Mouse (Mus musculus) stomach, postnatal 0 days (tissue): ENCODE measurements at regions not wholly inside any gene's neighbourhood (a gene's known extent, or its start where the extent isn't known, plus 50 kb on each side); places are given as distances from the start of the nearest gene placed in this dataset.

Experiments
- CTCF ChIP-seq: IDR thresholded peaks from 2 replicates; pipeline ENCODE4 v1.5.1; 2016; ENCODE audit warnings: antibody characterized with exemption, low read depth, mild to moderate bottlenecking, moderate library complexity
- EP300 ChIP-seq: optimal IDR thresholded peaks from 2 replicates; pipeline ENCODE3; 2016; ENCODE audit warnings: antibody characterized with exemption

GRCm38 (mm10) chr10:20847287-20847686 is 105.1 kb upstream of the Ahi1 start:
- TF ChIP-seq CTCF (no peak), EP300 (no peak)
